Mouse (Mus musculus) lung, postnatal 10 days (tissue): ENCODE measurements around the gene Mknk2.
A peak's percentile ranks its signal among the peaks of the same experiment; 100 is the strongest.

Source experiments
- DNase-seq: peaks from one replicate; pipeline ENCODE4 v3.0.0; 2021

The Mknk2 gene

DNA sequence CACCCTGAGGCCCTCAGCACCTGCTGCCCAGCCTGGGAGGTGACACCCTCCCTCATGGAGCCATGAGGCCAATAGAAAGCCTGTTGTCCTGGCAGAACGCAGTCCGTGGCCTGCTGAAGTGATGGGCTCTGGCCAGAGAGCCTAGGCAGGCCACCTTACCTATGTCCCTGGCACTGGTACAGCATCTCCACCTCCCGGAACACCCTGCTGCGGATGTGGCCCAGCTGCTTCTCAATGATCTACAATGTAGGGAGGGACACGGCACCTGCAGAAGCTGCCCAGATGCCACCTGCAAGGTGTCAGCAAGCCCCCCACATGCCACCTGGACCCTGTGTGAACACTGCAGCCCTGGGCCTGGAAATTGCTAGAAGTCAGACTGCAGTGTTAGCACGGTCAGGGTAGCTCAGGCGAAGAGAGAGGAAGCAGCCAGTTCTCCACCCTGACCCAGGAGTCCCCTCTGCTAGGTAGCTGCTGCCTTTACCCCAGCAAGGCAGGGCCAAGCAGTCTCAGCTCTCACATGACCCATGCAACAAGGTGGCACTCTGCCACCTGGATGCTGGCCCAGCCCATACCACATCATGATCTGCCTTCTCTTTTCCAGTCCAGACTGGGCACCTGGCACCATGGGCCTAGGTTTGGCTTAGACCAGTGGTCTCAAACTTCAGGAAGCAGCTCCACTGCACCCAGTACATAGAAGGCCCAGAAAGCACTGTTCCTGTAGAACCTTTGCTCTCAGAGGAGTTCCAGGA is 8.0 kb downstream of the Mknk2 start:
- DNase-seq, result peak; percentile 73

GRCm38 (mm10) chr10:80669018-80669417 is 8.9 kb downstream of the Mknk2 start:
- no peak for DNase-seq

GRCm38 (mm10) chr10:80668614-80669013 is 9.3 kb downstream of the Mknk2 start:
- peak; percentile 57 for DNase-seq

- no peak for DNase-seq
Observed at GRCm38 (mm10) chr10:80666837-80667412, 11.0 kb downstream of the Mknk2 start.

DNA sequence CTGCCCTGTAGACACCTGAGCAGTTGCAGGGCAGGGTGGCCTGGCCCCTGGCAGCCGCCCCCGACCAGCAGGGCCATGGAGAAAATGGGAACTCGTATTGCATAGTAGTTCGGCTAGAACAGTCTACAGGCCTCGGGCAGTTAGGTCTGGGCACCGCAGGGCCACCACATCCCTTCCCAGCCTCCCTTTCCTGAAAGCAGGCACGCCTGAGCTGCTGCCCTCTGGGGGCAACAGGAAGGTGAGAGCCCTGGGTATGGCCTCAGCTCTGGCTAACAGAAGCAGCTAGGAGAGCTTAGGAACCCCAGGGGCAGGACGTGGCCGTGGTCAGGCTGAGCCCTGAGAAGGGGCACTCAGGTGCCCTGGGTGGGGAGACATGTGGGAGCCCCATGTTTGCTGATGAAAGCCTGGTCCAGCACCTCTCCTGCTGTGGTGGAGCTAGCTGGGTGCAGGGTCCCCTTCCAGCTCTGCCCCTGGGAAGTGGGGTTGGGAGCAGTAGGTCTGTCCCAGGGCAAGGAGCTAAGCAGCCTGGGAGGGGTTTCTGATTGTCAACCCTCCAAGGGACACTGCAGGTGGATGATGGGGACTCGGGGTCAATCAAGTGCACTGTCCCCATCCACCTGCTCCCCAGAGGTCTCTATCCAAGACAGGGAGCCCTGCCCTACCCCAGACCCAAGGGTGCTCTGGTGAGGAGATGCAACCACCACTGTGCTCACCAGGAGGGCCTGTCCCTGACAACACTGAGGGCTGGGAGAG is 11.8 kb downstream of the Mknk2 start:
- no peak for DNase-seq

DNA sequence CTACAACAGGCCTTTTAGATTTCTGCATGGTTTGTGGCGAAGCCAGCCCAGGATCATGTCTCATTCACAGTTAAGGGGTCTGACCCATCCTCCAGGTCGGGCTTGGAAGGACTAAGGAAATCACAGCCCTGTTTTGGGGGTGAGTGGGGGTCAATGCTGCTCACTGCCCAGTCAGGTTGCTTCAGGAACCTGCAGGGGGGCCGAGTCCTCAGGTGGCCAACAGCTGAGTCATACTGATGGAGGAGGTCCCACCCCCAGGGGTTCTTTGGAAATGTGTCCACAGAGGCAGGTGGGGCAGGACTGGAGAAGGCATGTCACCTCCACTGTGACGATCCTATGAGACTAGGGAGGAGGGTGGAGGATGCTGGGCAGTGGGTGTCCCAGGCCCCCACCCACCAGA is 12.5 kb downstream of the Mknk2 start:
- DNase-seq, result peak; percentile 32

- peak; percentile 91 for DNase-seq
Observed at GRCm38 (mm10) chr10:80665016-80665380, 12.9 kb downstream of the Mknk2 start.

DNA sequence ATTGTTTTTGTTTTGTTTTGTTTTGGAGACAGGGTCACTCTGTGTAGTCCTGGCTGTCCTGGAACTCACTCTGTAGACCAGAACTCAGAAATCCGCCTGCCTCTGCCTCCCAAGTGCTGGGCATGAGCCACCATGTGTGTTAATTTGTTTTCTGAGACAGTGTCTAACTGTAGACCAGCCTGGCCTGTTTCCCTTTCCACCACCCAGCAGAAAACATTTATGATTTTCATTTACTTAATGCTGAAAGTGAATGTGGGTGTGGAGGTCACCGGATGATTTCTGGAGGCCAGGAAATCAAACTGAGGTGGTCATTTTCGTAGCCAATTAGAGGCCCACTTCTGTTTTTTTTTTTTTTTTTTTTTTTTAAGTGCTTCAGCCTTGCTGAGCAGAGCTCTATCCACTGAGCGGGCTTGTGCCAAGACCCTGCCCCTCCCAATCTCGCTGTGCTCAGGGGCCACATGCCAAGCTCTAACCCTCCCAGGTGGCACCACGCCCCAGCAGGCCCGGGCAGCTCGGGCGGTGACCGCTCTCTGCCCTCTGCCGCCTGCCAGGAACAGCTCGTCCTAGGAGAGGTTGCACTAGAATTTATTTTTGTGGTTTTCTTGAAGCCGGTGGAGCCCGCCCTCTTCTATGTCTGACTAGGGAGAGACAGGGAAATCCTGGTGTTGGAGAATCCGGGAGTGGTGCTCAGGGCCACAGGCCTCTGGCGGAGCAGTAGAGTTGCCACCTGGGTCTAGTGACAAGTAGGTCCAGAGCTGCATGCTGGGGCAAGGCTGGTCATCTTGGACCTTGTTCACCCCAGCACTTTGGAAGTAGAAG is 13.5 kb downstream of the Mknk2 start:
- DNase-seq, result peak; percentile 94

GRCm38 (mm10) chr10:80663485-80664196 is 14.3 kb downstream of the Mknk2 start:
- no peak for DNase-seq

DNA sequence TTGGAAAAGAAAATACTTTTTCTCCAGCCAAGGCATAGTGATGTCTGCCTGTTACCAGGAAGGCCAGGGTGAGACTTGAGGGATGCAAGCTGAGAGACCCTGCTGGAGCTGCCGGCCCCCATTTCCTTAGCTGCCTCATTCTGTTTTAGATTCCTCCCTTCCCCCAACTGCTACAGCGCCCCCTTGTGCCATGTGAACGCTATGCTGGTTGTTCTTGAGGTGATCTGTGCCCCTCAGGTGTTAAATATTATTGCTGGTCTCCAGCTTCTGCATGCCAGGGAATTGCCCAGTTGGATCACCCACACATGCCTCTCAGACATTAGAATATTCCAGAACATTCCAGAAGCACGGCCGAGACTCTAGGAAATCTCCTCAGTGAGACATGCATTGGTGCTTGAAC is 16.8 kb downstream of the Mknk2 start:
- peak; percentile 81 for DNase-seq

DNA sequence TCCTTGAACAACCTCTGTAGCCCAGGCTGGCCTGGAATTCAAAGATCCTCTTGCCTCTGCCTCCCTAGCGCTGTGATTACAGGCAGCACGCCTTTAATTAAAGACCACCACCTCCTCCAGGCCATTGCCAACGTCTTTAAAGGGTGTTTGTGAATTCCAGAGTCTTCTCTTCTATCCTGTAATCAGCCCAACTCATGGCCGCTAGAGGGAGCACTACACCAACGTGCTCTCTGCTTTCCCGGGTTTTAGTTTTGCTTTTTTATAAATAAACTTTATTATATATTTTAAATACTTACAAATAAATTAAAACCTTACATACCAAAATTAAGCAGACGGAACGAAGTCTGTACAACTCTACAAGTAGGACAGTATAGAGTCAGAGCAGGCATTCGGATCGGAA is 18.7 kb downstream of the Mknk2 start:
- peak; percentile 87 for DNase-seq

- DNase-seq, result no peak
Observed at GRCm38 (mm10) chr10:80658841-80659202, 19.1 kb downstream of the Mknk2 start.

DNA sequence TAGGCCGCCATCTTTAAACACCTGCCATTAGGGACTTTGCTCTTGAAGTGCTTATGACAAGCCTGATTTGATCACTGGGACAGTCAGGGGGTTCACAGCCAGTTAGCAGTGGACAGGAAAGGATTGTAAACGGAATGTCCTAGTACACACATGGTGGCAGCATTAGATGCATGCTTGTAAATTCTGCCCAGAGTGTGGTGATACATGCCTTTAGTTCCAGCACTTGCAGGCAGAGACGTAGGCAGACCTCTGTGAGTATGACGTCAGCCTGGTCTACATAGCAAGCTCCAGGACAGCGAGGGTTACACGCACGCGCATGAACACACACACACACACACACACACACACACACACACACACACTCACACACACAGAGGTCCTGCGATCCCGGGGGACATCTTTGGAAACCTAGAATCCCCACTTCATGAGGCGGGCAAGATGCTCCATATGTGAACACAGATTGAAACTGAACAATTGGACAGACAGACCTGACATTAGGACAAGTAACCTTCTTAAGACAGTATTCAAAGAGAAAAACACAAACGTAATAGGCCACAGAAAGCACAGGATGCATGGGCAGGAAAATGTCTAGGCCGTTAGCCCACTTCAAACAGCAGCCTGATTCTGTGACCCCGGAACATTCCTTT is 19.6 kb downstream of the Mknk2 start:
- DNase-seq, result no peak

GRCm38 (mm10) chr10:80656863-80657623 is 20.9 kb downstream of the Mknk2 start, which contains the start of gene Btbd2:
Gene Btbd2, minus strand, starts transcription at chr10:80657071.
- DNase-seq, result peak; percentile 45

DNA sequence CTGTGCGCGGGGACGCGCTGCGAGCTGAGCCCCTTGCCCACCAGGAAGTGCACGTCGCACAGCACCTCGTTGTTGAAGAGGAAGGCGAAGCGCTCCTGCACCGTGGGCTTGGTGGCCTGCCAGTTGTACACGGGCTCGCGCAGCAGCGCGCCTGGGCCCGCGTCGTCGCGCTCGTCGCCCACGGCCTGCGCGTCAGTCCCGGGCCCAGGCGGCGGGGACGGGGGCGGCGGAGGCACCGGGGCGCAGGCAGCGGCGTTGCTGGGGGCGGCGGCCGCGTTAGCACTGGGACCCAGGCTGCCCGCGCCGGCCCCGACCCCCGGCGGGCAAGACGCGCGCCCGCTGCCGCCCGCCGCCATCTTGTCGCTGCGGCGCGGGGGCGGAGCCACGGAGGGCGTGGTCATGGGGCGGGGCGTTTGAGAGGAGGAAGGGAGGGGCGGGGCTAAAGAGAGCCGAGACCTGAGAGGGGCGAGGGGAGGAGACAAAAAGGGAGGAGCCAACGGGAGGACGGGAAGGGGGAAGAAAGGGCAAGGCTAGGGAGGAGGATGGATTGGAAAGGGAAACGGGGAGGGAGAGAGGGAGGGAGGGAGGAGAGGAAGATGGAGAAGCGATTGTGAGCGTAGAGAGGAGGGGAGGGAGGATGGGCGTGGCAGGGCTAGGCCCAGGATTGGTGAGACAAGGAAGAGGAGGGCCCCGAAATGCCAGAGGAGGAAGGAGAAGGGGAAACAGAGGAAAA is 21.6 kb downstream of the Mknk2 start:
- DNase-seq, result peak; percentile 99

- DNase-seq, result no peak
Observed at GRCm38 (mm10) chr10:80655406-80656129, 22.3 kb downstream of the Mknk2 start.

DNA sequence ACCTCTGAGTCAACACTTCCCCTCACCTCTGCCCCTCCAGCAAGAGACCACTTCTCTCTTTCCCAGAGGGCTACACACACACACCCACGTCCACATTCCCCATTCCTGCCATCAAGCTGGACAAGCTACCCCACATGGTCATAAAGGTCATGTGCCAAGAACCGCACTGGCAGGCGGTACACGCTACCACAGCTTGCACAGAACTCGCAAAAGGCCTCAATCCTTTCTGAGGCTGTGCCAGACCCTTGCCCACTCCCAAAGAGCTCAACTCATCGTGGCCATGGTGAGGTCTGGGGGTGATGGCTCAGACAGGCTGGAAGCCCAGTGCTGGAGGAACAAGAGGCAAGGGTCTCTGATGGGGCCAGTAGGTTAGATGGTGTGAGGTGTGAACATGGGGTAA is 23.0 kb downstream of the Mknk2 start:
- DNase-seq, result no peak

DNA sequence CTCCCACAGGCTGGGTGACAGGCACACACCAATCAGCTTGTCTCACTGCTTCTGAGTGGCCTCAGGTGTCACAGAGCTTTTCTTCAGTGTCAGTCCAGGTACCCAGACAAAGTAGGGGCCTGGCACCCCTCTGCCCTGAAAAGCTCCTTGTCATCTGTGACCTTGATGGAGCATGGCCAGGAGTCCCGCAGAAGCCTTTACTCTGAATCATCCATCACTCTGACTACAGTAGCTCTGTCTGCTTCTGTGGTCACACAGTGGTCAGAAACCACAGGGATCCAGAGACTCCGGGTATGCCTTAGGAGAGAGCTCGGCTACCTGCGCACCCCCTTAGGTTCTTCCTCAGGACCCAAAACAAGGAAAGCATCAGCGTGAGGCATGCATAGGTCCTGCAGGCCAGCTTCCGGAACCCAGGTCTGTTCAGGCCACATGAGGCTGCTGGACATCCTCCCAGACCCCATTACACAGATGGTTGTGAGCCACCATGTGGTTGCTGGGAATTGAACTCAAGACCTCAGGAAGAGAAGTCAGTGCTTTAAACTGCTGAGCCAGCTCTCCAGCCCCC is 24.7 kb downstream of the Mknk2 start:
- no peak for DNase-seq

DNA sequence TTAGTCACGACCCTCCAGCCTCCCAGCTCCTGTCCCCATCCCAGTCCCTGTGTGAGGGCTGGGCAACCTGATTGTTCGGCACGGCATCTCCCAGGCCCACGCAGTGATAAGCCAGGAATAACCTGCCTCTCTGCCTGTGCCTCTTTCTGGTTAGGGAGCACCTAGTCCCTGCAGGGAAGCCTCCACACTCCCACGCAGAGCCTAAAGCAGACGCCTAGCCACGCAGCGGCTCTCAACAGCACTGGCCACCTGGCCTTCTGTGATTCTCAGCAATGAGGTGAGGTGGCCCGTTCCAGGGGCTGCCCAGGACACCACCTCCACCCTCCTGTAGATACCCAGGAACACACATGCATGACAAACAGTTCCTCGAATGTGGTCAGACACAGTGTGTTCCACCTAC is 27.5 kb downstream of the Mknk2 start:
- no peak for DNase-seq
